Mouse (Mus musculus) hindbrain, embryonic 11.5 days (tissue): ENCODE results near the gene Nosip. TPM values are rescaled to one million over a fixed set of nuclear protein-coding genes. Genes with fewer than 3 reads are reported as not detected.

Experiments
- ATAC-seq: fragments of 200-750 bp; cut with Nextera tagmentation; 2 replicates; pipeline ENCODE4 v1.8.0; 2017; ENCODE audit warnings: mild to moderate bottlenecking, moderate TSS enrichment, moderate library complexity; ENCODE audit not compliant: low FRiP score
- DNase-seq: peaks from one replicate; pipeline ENCODE4 v3.0.0-alpha.2; 2015; ENCODE audit warnings: low spot score
- H3K27ac ChIP-seq: fragments of 300-500 bp; sonication (generic); 2 replicates; pipeline ENCODE4 v1.5.1; 2014; ENCODE audit warnings: mild to moderate bottlenecking, low read depth, low read length
- H3K27me3 ChIP-seq: fragments of 300-500 bp; sonication (generic); 2 replicates; pipeline ENCODE4 v1.6.1; 2014; ENCODE audit warnings: mild to moderate bottlenecking, low read length, moderate library complexity, mixed read lengths; ENCODE audit not compliant: control insufficient read depth, insufficient read depth
- H3K36me3 ChIP-seq: fragments of 300-500 bp; sonication (generic); 2 replicates; pipeline ENCODE4 v1.6.1; 2014; ENCODE audit warnings: mild to moderate bottlenecking, low read length, moderate library complexity, mixed read lengths; ENCODE audit not compliant: control insufficient read depth, insufficient read depth
- H3K4me1 ChIP-seq: fragments of 300-500 bp; sonication (generic); replicated peaks from 2 replicates; pipeline ENCODE4 v1.6.1; 2014; ENCODE audit warnings: low read length, mixed read lengths; ENCODE audit not compliant: control insufficient read depth, insufficient read depth
- H3K4me2 ChIP-seq: fragments of 300-500 bp; sonication (generic); replicated peaks from 2 replicates; pipeline ENCODE4 v1.6.1; 2014; ENCODE audit warnings: mild to moderate bottlenecking, low read depth, low read length
- H3K4me3 ChIP-seq: fragments of 300-500 bp; sonication (generic); 2 replicates; pipeline ENCODE4 v1.5.1; 2014; ENCODE audit warnings: low read depth, low read length
- H3K9ac ChIP-seq: fragments of 300-500 bp; sonication (generic); 2 replicates; pipeline ENCODE4 v1.6.1; 2014; ENCODE audit warnings: low read depth, low read length
- H3K9me3 ChIP-seq: fragments of 300-500 bp; sonication (generic); 2 replicates; pipeline ENCODE4 v1.6.1; 2016; ENCODE audit warnings: low read length; ENCODE audit not compliant: control insufficient read depth
- WGBS: fragments of 180-500 bp; shearing (Covaris S2); extraction: QIAGEN DNeasy Blood & Tissue Kit; methylation state at CpG from one replicate; pipeline ENCODE4 v1.1.7; 2014; 5-methylcytosine and 5-hydroxymethylcytosine counted together
- polyA plus RNA-seq: library from polyadenylated mRNA; unstranded; fragments of >200 nt; fragmentation: Nextera tagmentation; extraction: Ambion mirVana; gene quantifications from 2 replicates; pipeline ENCODE4 v1.2.1, GENCODE M21; 2014

The Nosip gene
- polyA plus RNA-seq, 1 experiment from 2014 or later = 58.2 TPM

DNA sequence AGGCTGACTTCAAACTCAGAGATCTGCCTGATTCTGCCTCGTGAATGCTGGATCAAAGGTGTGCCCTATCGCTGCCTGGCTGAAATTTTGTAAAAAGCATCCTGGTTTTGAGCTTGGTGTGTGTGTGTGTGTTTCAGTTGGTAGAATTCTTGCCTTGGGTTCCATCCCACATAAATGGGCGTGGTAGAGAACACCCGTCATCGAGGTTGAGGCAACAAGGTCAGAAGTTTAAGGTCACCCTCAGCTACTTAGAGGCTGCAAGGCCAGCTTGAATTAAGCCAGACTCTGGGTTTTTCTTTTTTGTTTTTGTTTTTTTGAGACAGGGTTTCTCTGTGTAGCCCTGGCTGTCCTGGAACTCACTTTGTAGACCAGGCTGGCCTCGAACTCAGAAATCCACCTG is 56.1 kb downstream of the Nosip start:
- Histone ChIP-seq H3K27me3 (no peaks in the 10 kb centered on the region), H3K9me3 (no peaks in the 10 kb centered on the region), H3K9ac (no peak overlapping the region), H3K4me1 (no peaks in the 10 kb centered on the region; the same call in 1 of the 2 replicates), H3K4me3 (no peak overlapping the region), H3K27ac (no peak overlapping the region), H3K36me3 (peaks cover 27% of the 10 kb centered on the region), H3K4me2 (no peak overlapping the region)
- ATAC-seq (no peak), DNase-seq (no peak)
- 86% methylated on average over 6 of the region's 6 CpGs for WGBS

DNA sequence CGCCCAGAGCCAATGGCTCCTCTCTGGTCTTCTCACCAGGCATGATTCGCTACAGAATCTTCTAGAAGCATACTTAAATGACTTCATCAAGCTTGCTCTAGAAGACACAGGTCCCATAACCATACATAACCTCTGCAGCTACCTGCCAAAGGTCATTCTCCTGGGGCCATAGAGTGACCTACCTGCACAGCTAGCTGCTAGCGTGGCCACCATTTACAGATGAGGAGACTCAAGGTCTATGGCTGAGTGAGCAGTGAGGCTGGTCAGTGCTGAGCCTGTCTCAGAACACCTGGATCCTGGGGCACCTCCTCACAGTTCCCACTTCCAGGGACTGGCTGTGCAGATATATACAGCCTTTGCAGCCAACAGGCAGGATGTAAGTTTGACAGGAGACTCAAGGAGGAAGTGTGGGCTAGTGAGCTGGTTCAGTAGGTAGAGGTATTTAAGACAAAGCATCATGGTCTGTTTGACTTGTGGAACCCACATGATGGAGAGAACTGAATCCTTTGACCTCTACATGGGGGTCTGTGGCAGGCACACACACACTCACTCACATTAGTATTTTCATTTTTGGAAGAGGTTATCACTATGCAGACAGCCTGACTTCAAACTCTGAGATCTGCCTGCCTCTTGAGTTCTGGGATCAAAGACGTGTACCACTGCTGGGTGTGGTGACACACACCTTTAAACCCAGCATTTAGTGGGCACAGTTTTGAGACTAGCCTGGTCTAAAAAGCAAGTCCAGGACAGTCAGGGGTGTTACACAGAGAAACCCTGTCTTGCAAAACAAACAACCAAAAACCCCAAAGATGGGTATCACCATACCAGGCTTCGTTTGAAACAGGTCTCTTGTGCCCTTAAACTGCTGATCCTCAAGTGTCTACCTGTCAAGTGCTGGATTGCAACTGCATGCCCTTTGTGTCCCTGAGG is 57.8 kb downstream of the Nosip start:
- H3K36me3 ChIP-seq = peaks cover 27% of the 10 kb centered on the region
- WGBS = 86% methylated on average over 5 of the region's 5 CpGs
- H3K4me3 ChIP-seq = no peak overlapping the region

DNA sequence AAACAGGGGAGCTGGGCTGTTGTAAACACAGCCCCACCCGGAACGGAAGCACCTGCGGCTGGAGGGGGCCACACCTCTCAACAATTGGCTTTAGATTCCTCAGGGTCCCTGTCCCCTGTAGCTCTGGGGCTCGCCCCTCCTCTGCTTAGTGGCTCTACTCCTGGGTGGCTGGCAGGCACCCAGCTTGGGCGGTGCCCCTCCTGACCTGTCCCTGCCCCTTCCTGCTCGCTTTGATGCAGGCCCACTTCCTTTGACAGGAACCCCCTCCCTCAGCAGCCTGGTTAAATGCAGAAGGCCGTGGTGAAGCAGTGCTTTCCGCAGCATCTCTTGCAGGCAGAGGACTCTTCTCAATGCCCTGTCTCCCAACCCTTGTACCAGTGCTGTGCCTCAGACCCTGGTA is 59.2 kb downstream of the Nosip start:
- no peak overlapping the region for H3K4me3 ChIP-seq
- H3K27me3 ChIP-seq = no peaks in the 10 kb centered on the region
- no peak for DNase-seq
- H3K4me1 ChIP-seq = peaks cover 3% of the 10 kb centered on the region
- H3K36me3 ChIP-seq = peaks cover 37% of the 10 kb centered on the region
- no peak overlapping the region for H3K9ac ChIP-seq
- no peaks in the 10 kb centered on the region for H3K9me3 ChIP-seq
- H3K27ac ChIP-seq = no peak overlapping the region
- no peak overlapping the region for H3K4me2 ChIP-seq
- 79% methylated on average over 7 of the region's 8 CpGs for WGBS
- ATAC-seq = no peak

More for the DNA sequence above, 57.8 kb downstream of the Nosip start:
- no peak overlapping the region for H3K4me2 ChIP-seq
- H3K27ac ChIP-seq = no peak overlapping the region
- ATAC-seq (no peak), DNase-seq (no peak)
- no peaks in the 10 kb centered on the region for H3K9me3 ChIP-seq
- H3K4me1 ChIP-seq = no peaks in the 10 kb centered on the region; the same call in none of the 2 replicates
- no peaks in the 10 kb centered on the region for H3K27me3 ChIP-seq
- H3K9ac ChIP-seq = no peak overlapping the region

DNA sequence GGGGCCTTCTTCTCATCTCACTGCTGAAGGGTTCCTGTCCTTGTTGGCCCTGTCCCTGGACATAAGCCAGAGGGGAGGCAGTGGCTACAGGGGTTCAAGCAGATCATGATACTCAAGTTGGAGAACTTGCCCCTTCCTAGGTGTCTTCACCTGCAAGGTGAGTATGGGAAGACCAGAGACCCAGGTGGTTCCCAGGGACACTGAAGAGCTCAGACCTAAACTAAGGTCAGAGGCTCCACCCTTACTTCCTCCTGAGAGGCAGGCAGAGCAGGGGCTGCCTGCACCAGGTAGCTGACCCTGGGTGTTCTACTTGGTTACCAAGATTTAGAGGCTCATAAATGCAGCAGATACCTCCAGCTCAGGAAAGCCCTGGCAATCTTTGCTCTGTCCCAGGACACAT is 59.7 kb downstream of the Nosip start:
- Histone ChIP-seq H3K27me3 (no peaks in the 10 kb centered on the region), H3K9me3 (no peaks in the 10 kb centered on the region), H3K36me3 (peaks cover 43% of the 10 kb centered on the region), H3K27ac (no peak overlapping the region), H3K4me2 (no peak overlapping the region), H3K9ac (no peak overlapping the region), H3K4me1 (peaks cover 5% of the 10 kb centered on the region), H3K4me3 (0 out of 2 replicates have a peak overlapping the region, but pooled peaks have one; percentile 2)
- DNase-seq = no peak
- ATAC-seq = no peak

DNA sequence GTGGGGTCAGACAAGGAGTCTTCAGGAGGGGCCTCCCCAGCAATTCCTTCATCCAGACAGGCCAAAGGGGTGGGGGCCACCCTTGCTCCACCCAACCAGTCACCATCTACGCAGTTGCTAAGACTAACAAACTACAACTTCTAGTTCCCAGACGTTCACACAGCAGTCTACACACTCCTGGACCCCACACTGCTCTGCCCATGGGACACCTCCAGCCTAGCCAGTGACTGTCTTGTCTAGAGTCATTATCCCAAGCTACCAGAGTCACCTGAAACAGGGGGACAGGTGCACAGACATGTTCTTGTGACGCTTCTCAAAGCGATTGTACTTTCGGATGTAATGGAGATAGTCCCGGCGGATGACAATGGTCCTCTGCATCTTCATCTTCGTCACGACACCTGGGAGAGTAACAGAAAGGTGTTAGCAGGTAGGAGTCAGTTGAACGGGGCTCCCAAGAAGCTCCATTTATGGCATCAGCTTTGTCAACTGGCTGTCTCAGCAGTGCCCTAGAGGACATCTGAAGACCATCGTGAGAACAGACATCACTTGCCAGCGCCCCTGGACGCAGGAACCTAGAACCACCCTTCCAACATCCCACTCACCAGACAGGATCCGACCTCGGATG is 60.4 kb downstream of the Nosip start:
- Histone ChIP-seq H3K36me3 (peaks cover 47% of the 10 kb centered on the region), H3K4me1 (peaks cover 8% of the 10 kb centered on the region), H3K4me2 (peak overlapping the region; percentile 83), H3K27ac (no peak overlapping the region), H3K9ac (peak overlapping the region; percentile 83), H3K9me3 (no peaks in the 10 kb centered on the region), H3K27me3 (no peaks in the 10 kb centered on the region), H3K4me3 (peak overlapping the region; percentile 69)
- ATAC-seq (no peak), DNase-seq (no peak)
- WGBS = 87% methylated on average over 15 of the region's 15 CpGs

DNA sequence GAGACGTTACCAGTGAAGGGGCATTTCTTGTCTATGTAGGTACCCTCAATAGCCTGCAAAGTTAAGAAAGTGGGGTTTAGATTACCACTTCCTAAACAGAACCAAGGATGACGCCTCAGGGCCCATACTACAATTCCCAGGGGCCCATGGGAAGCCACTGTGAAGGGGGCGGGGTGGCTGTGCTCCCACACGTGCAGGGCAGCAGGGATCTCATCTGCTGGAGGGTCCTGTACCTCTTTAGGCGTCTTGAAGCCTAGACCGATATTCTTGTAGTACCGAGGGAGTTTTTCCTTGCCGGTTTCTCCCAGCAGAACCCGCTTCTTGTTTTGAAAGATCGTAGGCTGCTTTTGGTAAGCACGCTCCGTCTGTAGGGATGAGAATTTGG is 60.9 kb downstream of the Nosip start:
- Histone ChIP-seq H3K4me2 (peak overlapping the region; percentile 83), H3K27ac (no peak overlapping the region), H3K27me3 (no peaks in the 10 kb centered on the region), H3K9me3 (no peaks in the 10 kb centered on the region), H3K9ac (peak overlapping the region; percentile 83), H3K36me3 (peaks cover 47% of the 10 kb centered on the region), H3K4me1 (peaks cover 8% of the 10 kb centered on the region), H3K4me3 (peak overlapping the region; percentile 69)
- WGBS = 30% methylated on average over 12 of the region's 12 CpGs
- DNase-seq (no peak), ATAC-seq (no peak)

DNA sequence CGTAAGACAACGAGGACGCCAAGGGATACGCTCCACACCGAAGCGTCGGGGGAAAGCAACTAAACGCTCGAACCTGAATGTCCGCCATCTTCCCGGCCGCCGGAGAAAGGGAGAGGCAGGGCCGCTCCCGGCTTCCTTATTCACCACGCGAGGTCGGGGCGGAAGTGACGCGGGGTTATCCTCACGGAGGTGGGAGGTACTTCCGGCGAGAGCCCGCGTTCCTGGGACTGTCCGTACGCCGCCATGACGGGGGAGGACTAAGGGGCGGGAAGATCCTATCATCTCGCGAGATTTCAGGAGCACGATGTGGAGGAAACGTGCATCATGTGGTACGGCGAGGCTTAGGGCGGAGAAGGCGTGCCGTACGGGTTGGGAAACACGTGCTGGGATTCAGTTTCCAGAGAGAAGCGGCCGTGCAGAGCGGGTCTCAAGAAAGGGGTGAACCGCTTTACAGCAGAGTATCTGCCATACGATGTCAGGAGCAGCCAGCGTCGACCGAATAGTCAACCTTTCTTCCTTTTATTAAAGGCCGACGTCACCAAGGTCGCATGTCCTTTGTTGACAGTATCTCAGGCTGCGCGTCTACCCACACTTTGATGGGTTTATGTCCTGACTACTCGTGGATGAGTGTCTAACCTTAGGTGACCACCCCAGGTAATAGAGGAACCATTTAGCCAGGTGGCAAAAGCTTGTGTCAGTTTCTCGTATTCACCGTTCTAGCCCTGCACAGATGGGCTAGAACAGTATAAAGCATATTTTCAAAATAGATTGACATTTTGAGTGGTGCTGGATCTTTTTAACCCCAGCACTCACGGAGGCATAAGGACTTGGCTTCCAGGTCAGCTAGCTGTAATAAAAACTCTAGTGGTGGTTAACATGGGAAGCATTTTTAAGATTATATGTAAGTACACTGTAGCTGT is 62.3 kb downstream of the Nosip start, which contains the start of gene Rps11:
Rps11 (minus strand) TSS at position 216 of the 920 bp plus-strand sequence.
- Histone ChIP-seq H3K9ac (peak within 1 kb of the TSS; percentile 83), H3K4me2 (peak within 1 kb of the TSS; percentile 83), H3K27me3 (no peaks in the 10 kb centered on the region), H3K4me3 (peak within 1 kb of the TSS; percentile 69), H3K27ac (peak within 1 kb of the TSS; percentile 87), H3K4me1 (peaks cover 8% of the 10 kb centered on the region), H3K9me3 (no peaks in the 10 kb centered on the region), H3K36me3 (peaks cover 47% of the 10 kb centered on the region)
- DNase-seq (peak; percentile 100), ATAC-seq (peak; percentile 82)
- under 1% methylated on average over 59 of the region's 59 CpGs for WGBS

DNA sequence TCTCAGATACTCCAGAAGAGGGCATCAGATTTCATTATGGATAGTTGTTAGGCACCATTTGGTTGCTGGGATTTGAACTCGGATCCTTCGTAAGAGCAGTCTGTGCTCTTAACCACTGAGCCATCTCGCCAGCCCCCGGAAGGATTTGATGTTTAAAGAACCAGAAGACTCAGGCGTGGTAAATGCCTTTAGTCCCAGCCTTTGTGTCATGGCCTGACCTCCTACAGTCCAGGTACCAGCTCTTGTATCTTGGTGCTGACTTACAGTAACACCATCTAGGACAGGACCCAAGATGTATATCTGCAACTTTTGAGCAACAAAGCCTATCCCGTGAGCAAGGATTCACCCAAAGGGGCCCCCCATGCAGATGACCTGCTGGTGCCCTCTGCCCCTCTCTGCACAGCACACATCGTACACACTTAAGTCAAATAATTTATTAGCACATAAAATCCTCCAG is 62.9 kb downstream of the Nosip start:
- Histone ChIP-seq H3K4me3 (0 out of 2 replicates have a peak overlapping the region, but pooled peaks have one; percentile 6), H3K27me3 (no peaks in the 10 kb centered on the region), H3K4me2 (no peak overlapping the region), H3K9me3 (no peaks in the 10 kb centered on the region), H3K36me3 (peaks cover 40% of the 10 kb centered on the region), H3K27ac (0 out of 2 replicates have a peak overlapping the region, but pooled peaks have one; percentile 19), H3K9ac (no peak overlapping the region), H3K4me1 (peaks cover 8% of the 10 kb centered on the region)
- 20% methylated on average over 7 of the region's 7 CpGs for WGBS
- DNase-seq (peak; percentile 64), ATAC-seq (no peak)
